Mouse (Mus musculus): ENCODE results near the gene Os9. TPM values are rescaled to one million over a fixed set of nuclear protein-coding genes. Genes with fewer than 3 reads are reported as not detected.

Gene Os9
- total and polyA plus RNA-seq, 2 experiments from 2014 or later: 119 to 128 TPM

GRCm38 (mm10) chr10:127150471-127150872 lies 29.5 kb upstream of the Os9 start:
- no peak overlapping the region for H3K27ac ChIP-seq
- no peaks in the 10 kb centered on the region for H3K9me3 ChIP-seq (ENCODE audit: low read length)
- DNase-seq (ENCODE audit: low spot score): no peak
- no peaks in the 10 kb centered on the region for H3K27me3 ChIP-seq (ENCODE audit: insufficient read depth, low read length)
- ATAC-seq: no peak
- no peak for TF ChIP-seq CTCF (IDR thresholded peaks at IDR 0.05; ENCODE audit: low read depth)
- no peaks in the 10 kb centered on the region for H3K36me3 ChIP-seq (ENCODE audit: insufficient read depth, low read length)
- no peak overlapping the region for H3K4me2 ChIP-seq (ENCODE audit: low read depth, low read length)
- no peak overlapping the region for H3K4me3 ChIP-seq (ENCODE audit: low read length)
- no peak overlapping the region for H3K9ac ChIP-seq (replicated peaks; ENCODE audit: low read length)
- WGBS: 81% methylated on average over 4 of the region's 4 CpGs
- H3K4me1 ChIP-seq (ENCODE audit: insufficient read depth, low read length): no peaks in the 10 kb centered on the region

GRCm38 (mm10) chr10:127147135-127147534 lies 26.2 kb upstream of the Os9 start:
- H3K4me2 ChIP-seq (ENCODE audit: low read depth, low read length): no peak overlapping the region
- H3K27me3 ChIP-seq (ENCODE audit: insufficient read depth, low read length): no peaks in the 10 kb centered on the region
- ATAC-seq (no peak), DNase-seq (ENCODE audit: low spot score) (no peak)
- no peaks in the 10 kb centered on the region for H3K9me3 ChIP-seq (ENCODE audit: low read length)
- no peak overlapping the region for H3K9ac ChIP-seq (replicated peaks; ENCODE audit: low read length)
- no peak overlapping the region for H3K4me3 ChIP-seq (ENCODE audit: low read length)
- no peak for TF ChIP-seq CTCF (IDR thresholded peaks at IDR 0.05; ENCODE audit: low read depth)
- no peaks in the 10 kb centered on the region for H3K4me1 ChIP-seq (ENCODE audit: insufficient read depth, low read length)
- 60% methylated on average over 6 of the region's 6 CpGs for WGBS
- H3K27ac ChIP-seq: no peak overlapping the region
- no peaks in the 10 kb centered on the region for H3K36me3 ChIP-seq (ENCODE audit: insufficient read depth, low read length)

- H3K9me3 ChIP-seq (ENCODE audit: low read length): no peaks in the 10 kb centered on the region
- no peaks in the 10 kb centered on the region for H3K27me3 ChIP-seq (ENCODE audit: insufficient read depth, low read length)
- no peak for ATAC-seq
- no peaks in the 10 kb centered on the region for H3K4me1 ChIP-seq (ENCODE audit: insufficient read depth, low read length)
- no peak overlapping the region for H3K9ac ChIP-seq (replicated peaks; ENCODE audit: low read length)
- no peaks in the 10 kb centered on the region for H3K36me3 ChIP-seq (ENCODE audit: insufficient read depth, low read length)
- no peak overlapping the region for H3K4me3 ChIP-seq (ENCODE audit: low read length)
- H3K4me2 ChIP-seq (ENCODE audit: low read depth, low read length): no peak overlapping the region
- DNase-seq (ENCODE audit: low spot score): no peak
- WGBS: 83% methylated on average over 5 of the region's 5 CpGs
- no peak overlapping the region for H3K27ac ChIP-seq
- TF ChIP-seq CTCF (IDR thresholded peaks at IDR 0.05; ENCODE audit: low read depth): no peak
Observed at GRCm38 (mm10) chr10:127145303-127145702, 24.4 kb upstream of the Os9 start.

GRCm38 (mm10) chr10:127144536-127144935 lies 23.6 kb upstream of the Os9 start:
- Histone ChIP-seq H3K9ac (replicated peaks; ENCODE audit: low read length) (no peak overlapping the region), H3K36me3 (ENCODE audit: insufficient read depth, low read length) (no peaks in the 10 kb centered on the region), H3K4me1 (ENCODE audit: insufficient read depth, low read length) (no peaks in the 10 kb centered on the region), H3K27ac (no peak overlapping the region), H3K9me3 (ENCODE audit: low read length) (no peaks in the 10 kb centered on the region), H3K27me3 (ENCODE audit: insufficient read depth, low read length) (no peaks in the 10 kb centered on the region), H3K4me2 (ENCODE audit: low read depth, low read length) (no peak overlapping the region), H3K4me3 (ENCODE audit: low read length) (no peak overlapping the region)
- DNase-seq (ENCODE audit: low spot score) (no peak), ATAC-seq (no peak)
- 89% methylated on average over 7 of the region's 7 CpGs for WGBS
- TF ChIP-seq CTCF (IDR thresholded peaks at IDR 0.05; ENCODE audit: low read depth): no peak

GRCm38 (mm10) chr10:127143228-127143627 lies 22.3 kb upstream of the Os9 start:
- no peaks in the 10 kb centered on the region for H3K27me3 ChIP-seq (ENCODE audit: insufficient read depth, low read length)
- H3K4me1 ChIP-seq (ENCODE audit: insufficient read depth, low read length): no peaks in the 10 kb centered on the region
- WGBS: 74% methylated on average over 8 of the region's 8 CpGs
- no peak for ATAC-seq
- DNase-seq (ENCODE audit: low spot score): no peak
- no peak overlapping the region for H3K4me3 ChIP-seq (ENCODE audit: low read length)
- no peaks in the 10 kb centered on the region for H3K36me3 ChIP-seq (ENCODE audit: insufficient read depth, low read length)
- no peaks in the 10 kb centered on the region for H3K9me3 ChIP-seq (ENCODE audit: low read length)
- no peak overlapping the region for H3K9ac ChIP-seq (replicated peaks; ENCODE audit: low read length)
- H3K4me2 ChIP-seq (ENCODE audit: low read depth, low read length): no peak overlapping the region
- H3K27ac ChIP-seq: no peak overlapping the region
- TF ChIP-seq CTCF (IDR thresholded peaks at IDR 0.05; ENCODE audit: low read depth): no peak

GRCm38 (mm10) chr10:127141500-127141899 lies 20.6 kb upstream of the Os9 start:
- ATAC-seq (no peak), DNase-seq (ENCODE audit: low spot score) (no peak)
- no peak overlapping the region for H3K27ac ChIP-seq
- no peaks in the 10 kb centered on the region for H3K27me3 ChIP-seq (ENCODE audit: insufficient read depth, low read length)
- no peak overlapping the region for H3K4me3 ChIP-seq (ENCODE audit: low read length)
- no peak for TF ChIP-seq CTCF (IDR thresholded peaks at IDR 0.05; ENCODE audit: low read depth)
- H3K4me1 ChIP-seq (ENCODE audit: insufficient read depth, low read length): no peaks in the 10 kb centered on the region
- H3K36me3 ChIP-seq (ENCODE audit: insufficient read depth, low read length): no peaks in the 10 kb centered on the region
- no peaks in the 10 kb centered on the region for H3K9me3 ChIP-seq (ENCODE audit: low read length)
- 79% methylated on average over 8 of the region's 8 CpGs for WGBS
- no peak overlapping the region for H3K4me2 ChIP-seq (ENCODE audit: low read depth, low read length)
- H3K9ac ChIP-seq (replicated peaks; ENCODE audit: low read length): no peak overlapping the region

- WGBS: 86% methylated on average over 11 of the region's 11 CpGs
- Histone ChIP-seq H3K9me3 (ENCODE audit: low read length) (no peaks in the 10 kb centered on the region), H3K27me3 (ENCODE audit: insufficient read depth, low read length) (no peaks in the 10 kb centered on the region), H3K9ac (replicated peaks; ENCODE audit: low read length) (no peak overlapping the region), H3K4me3 (ENCODE audit: low read length) (no peak overlapping the region), H3K4me2 (ENCODE audit: low read depth, low read length) (no peak overlapping the region), H3K4me1 (ENCODE audit: insufficient read depth, low read length) (no peaks in the 10 kb centered on the region), H3K27ac (no peak overlapping the region), H3K36me3 (ENCODE audit: insufficient read depth, low read length) (no peaks in the 10 kb centered on the region)
- no peak for DNase-seq (ENCODE audit: low spot score)
- no peak for TF ChIP-seq CTCF (IDR thresholded peaks at IDR 0.05; ENCODE audit: low read depth)
- no peak for ATAC-seq
Observed at GRCm38 (mm10) chr10:127140971-127141370, 20.0 kb upstream of the Os9 start.
